Mouse (Mus musculus) heart, postnatal 0 days (tissue): Measurements from ENCODE around the gene 1600014C10Rik.

Source experiments
- CTCF ChIP-seq: IDR thresholded peaks from 2 replicates; pipeline ENCODE4 v1.5.1; 2016; ENCODE audit warnings: antibody characterized with exemption, control low read depth, low read depth
- EP300 ChIP-seq: IDR thresholded peaks from 2 replicates; pipeline ENCODE4 v1.6.1; 2016; ENCODE audit warnings: antibody characterized with exemption, low read depth

GRCm38 (mm10) chr7:38190056-38190835, 7.2 kb downstream of the 1600014C10Rik start:
- TF ChIP-seq CTCF (no peak), EP300 (no peak)
